Mouse (Mus musculus): ENCODE data around the gene Tubg1. TPM values are rescaled to one million over a fixed set of nuclear protein-coding genes. Genes with fewer than 3 reads are reported as not detected.
"Not testable (repeated sequence)": the region's sequence is repeated elsewhere in the genome, so short reads cannot be mapped to it uniquely, and the experiment has no call there.

Gene Tubg1
- polyA plus RNA-seq, 1 experiment from 2014 or later = 76.1 TPM

DNA sequence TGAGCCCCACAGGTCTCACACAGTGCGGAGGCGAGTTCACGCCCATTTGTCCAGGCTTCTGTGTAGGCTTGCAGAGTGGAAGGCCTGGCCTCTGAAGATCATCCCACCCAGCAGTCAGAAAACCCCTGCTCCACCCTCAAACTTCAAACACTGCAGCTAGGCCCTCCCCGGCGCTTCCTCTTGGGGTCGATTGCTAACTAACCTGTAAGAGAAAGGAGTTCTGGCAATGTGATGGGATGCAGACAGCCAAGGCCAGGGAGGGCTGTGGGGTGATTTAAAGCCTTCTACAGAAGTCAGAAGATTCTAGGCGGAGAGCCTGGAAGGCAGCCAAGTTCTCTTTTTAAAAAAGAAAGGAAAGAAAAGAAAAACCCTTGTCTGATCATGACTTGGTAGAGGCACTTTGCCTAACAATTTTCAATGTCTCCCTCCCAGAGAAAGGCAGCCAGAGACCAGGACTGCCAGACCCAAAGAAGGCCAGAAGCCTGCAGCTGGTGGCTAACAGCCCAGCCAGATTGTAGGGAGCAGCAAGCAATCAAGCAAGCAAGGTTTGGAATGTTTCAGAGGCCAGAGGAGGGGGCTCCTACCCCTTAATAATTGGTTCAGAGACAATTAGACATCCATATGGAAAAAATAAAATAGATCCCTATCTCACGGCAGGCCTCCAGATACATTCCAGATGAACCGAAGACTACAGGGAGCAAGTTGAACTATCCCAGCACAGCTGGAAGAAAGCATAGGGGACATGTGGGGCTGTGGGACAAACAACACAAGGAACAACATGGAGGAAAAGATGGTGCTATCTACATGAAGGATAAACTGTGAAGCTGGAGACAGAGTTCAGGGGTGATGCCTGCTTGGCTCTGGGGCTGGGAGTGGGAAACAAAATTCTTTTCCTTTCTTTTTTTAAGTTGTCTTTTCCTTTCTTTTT lies 29.7 kb downstream of the Tubg1 start:
- Histone ChIP-seq H3K27ac (0 out of 2 replicates have a peak overlapping the region, but pooled peaks have one; percentile 14), H3K4me3 (no peak overlapping the region), H3K9ac (no peak overlapping the region), H3K36me3 (replicated peaks) (no peaks in the 10 kb centered on the region), H3K4me1 (peaks cover 12% of the 10 kb centered on the region), H3K9me3 (no peaks in the 10 kb centered on the region), H3K27me3 (replicated peaks) (no peaks in the 10 kb centered on the region), H3K4me2 (no peak overlapping the region)
- no peak for ATAC-seq (replicated peaks)
- WGBS = 55% methylated on average over 9 of the region's 9 CpGs

DNA sequence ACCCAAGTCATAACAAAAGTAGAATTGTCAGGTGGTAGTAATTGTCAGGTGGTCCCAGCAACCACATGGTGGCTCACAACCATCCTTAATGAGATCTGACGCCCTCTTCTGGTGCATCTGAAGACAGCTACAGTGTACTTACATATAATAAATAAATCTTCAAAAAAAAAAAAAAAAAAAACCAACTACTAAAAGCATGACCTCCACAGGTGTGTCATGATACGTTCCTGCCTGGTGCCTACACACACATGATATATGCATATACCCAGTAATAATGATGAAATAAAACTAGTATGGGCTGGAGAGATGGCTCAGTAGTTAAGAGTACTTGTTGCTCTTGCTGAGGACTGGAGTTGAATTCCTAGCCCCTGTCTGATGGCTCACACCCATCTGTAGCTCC lies 31.3 kb downstream of the Tubg1 start:
- 51% methylated on average over 2 of the region's 2 CpGs for WGBS
- no peak overlapping the region for H3K27ac ChIP-seq
- ATAC-seq (replicated peaks) = no peak
- H3K27me3 ChIP-seq (replicated peaks) = no peaks in the 10 kb centered on the region
- H3K9me3 ChIP-seq = no peaks in the 10 kb centered on the region
- peaks cover 21% of the 10 kb centered on the region for H3K4me1 ChIP-seq
- no peak overlapping the region for H3K4me3 ChIP-seq
- no peaks in the 10 kb centered on the region for H3K36me3 ChIP-seq (replicated peaks)
- H3K4me2 ChIP-seq = no peak overlapping the region
- H3K9ac ChIP-seq = no peak overlapping the region

DNA sequence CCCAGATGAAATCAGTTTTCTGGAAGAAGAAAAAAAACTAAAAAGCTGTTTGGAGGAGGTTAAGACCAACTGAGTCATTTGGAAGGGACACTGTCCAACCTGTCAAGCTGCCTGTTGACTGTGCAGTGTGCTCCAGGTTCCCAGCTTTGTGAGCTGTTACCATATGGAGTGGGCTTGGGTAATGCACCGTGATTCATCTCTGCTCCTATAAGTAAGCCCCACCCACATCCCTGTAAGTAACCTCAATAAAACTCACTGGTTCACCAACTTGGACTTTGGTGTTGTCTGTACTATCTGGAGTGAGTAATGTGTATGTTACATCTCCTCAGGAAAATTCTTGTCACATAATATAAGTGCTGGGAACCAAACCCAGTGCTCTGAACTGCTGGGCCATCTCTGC lies 33.1 kb downstream of the Tubg1 start:
- H3K27ac ChIP-seq = no peak overlapping the region
- no peaks in the 10 kb centered on the region for H3K9me3 ChIP-seq
- no peaks in the 10 kb centered on the region for H3K36me3 ChIP-seq (replicated peaks)
- peaks cover 19% of the 10 kb centered on the region for H3K4me1 ChIP-seq
- 88% methylated on average over 1 of the region's 1 CpGs for WGBS
- no peak overlapping the region for H3K4me2 ChIP-seq
- no peak for ATAC-seq (replicated peaks)
- H3K27me3 ChIP-seq (replicated peaks) = no peaks in the 10 kb centered on the region
- H3K9ac ChIP-seq = no peak overlapping the region
- H3K4me3 ChIP-seq = no peak overlapping the region

DNA sequence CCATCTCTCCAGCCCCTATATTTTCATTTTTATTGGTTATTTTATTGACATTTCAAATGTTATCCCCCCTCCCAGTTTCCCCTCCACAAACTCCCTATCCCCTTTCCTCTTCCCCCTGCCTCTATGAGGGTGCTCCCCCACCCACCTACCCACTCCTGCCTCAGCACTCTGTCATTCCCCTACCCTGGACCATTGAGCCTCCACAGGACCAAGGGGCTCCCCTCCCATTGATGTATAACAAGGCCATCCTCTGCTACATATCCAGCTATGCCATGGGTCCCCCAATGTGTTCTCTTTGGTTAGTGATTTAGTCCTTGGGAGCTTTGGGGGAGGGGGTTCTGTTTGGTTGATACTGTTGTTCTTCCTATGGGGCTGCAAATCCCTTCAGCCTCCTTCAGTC lies 34.9 kb downstream of the Tubg1 start:
- Histone ChIP-seq H3K9ac (no peak overlapping the region), H3K27ac (no peak overlapping the region), H3K4me1 (peaks cover 19% of the 10 kb centered on the region), H3K4me3 (no peak overlapping the region), H3K36me3 (replicated peaks) (no peaks in the 10 kb centered on the region), H3K27me3 (replicated peaks) (0 out of 2 replicates have a peak, but pooled peaks cover 3% of the 10 kb centered on the region), H3K4me2 (no peak overlapping the region), H3K9me3 (no peaks in the 10 kb centered on the region)
- ATAC-seq (replicated peaks) = no peak

DNA sequence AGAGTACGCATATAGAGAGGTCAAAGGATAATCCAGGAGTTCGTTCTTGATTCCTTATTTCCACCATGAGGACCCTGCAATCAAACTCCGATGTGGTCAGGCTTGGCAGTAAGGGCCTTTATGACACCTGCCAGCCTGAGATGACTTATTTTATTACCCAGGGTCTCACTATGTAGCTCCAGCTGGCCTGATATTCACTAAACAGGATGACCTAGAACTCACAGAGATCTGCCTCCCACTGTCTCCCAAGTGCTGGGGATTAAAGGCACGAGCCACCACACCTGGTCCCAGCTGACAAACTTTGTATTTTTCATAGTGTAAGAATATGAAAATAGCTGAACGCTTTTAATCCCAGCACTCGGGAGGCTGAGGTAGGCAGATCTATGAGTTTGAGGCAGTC lies 35.4 kb downstream of the Tubg1 start:
- H3K36me3 ChIP-seq (replicated peaks) = no peaks in the 10 kb centered on the region
- 69% methylated on average over 6 of the region's 6 CpGs for WGBS
- H3K9ac ChIP-seq = peak overlapping the region; percentile 61
- no peak for ATAC-seq (replicated peaks)
- peaks cover 19% of the 10 kb centered on the region for H3K4me1 ChIP-seq
- peak overlapping the region; percentile 72 for H3K4me2 ChIP-seq
- H3K4me3 ChIP-seq = peak overlapping the region; percentile 42; the same call in 1 of the 2 replicates
- no peaks in the 10 kb centered on the region for H3K9me3 ChIP-seq
- H3K27ac ChIP-seq = peak overlapping the region; percentile 89
- H3K27me3 ChIP-seq (replicated peaks) = 0 out of 2 replicates have a peak, but pooled peaks cover 3% of the 10 kb centered on the region

DNA sequence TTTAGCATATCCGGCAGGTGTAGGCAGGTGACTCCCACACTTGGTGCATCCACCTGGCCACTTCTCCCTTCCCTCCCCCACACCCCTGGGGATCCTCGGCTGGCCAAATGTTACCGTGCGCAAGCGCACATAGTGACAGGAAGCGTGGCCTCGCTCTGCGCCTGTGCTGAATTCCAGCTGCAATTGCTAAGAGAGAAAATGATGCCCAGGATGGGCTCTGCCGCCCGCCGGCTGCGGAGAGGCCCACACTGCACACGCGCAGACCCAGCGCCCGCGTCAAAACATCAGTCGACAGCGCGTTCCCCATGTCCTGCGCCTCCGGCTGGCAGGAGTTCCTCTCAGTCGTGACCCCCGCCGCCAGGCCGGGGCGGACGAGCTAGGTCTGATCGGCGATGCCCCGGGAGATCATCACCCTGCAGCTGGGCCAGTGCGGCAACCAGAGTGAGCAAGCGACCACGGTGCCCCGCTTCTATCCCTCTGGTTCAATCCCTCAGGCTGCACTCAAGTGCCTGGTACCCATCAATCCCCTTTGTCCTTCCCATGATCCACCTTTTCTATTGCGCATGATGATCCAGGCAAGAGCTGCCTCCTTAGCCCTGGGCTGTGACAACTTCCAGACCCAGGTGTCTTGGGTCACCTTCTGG lies 36.1 kb downstream of the Tubg1 start, which contains the start of gene Tubg2:
Gene Tubg2 (plus strand): TSS at position 180 of the 644 bp plus-strand sequence.
- Histone ChIP-seq H3K9ac (peak within 1 kb of the TSS; percentile 61), H3K4me1 (peaks cover 19% of the 10 kb centered on the region), H3K4me2 (peak within 1 kb of the TSS; percentile 72), H3K27me3 (replicated peaks) (0 out of 2 replicates have a peak, but pooled peaks cover 3% of the 10 kb centered on the region), H3K36me3 (replicated peaks) (no peaks in the 10 kb centered on the region), H3K4me3 (peak within 1 kb of the TSS; percentile 42), H3K27ac (peak within 1 kb of the TSS; percentile 89), H3K9me3 (no peaks in the 10 kb centered on the region)
- 1% methylated on average over 36 of the region's 36 CpGs for WGBS
- ATAC-seq (replicated peaks) = peak; percentile 93

DNA sequence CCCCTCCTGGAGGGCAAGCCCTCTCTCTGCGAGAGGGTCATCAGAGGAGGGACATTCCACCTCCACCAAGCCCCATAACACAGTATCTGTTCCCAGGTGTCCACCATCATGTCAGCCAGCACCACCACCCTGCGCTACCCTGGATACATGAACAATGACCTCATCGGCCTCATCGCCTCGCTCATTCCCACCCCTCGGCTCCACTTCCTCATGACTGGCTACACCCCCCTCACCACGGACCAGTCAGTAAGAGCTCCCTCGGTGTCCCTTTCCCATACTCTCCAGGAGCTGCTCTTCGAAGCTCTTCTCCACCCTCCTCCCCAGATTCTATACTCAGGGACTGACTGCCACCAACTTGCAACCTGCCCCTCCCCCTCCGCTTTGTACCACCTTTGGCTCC lies 40.4 kb downstream of the Tubg1 start:
- H3K9me3 ChIP-seq; H3K9ac ChIP-seq; H3K4me3 ChIP-seq; ATAC-seq (replicated peaks); H3K27ac ChIP-seq; H3K4me2 ChIP-seq: not testable (repeated sequence)
- 80% methylated on average over 10 of the region's 10 CpGs for WGBS
- Histone ChIP-seq H3K4me1 (peaks cover 23% of the 10 kb centered on the region), H3K27me3 (replicated peaks) (peaks cover 34% of the 10 kb centered on the region), H3K36me3 (replicated peaks) (0 out of 2 replicates have a peak, but pooled peaks cover 12% of the 10 kb centered on the region)

DNA sequence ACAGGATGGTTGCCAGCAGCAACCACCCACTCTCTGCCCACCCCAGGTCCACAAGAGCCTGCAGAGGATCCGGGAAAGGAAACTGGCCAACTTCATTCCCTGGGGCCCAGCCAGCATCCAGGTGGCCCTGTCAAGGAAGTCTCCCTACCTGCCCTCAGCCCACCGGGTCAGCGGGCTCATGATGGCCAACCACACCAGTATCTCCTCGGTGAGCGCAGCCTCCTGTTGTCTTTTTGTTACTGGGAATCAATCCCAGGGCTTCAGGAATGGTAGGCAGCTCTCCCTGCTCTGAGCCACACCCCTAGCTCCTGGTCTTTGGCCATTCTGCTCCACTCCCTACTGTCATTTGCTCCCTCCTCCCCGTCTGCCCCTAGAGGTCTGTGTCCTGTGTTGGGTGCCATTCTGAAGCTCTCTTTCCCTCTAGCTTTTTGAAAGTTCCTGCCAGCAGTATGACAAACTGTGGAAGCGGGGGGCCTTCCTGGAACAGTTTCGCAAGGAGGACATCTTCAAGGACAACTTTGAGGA lies 41.3 kb downstream of the Tubg1 start:
- H3K27ac ChIP-seq; ATAC-seq (replicated peaks); H3K9me3 ChIP-seq; H3K4me3 ChIP-seq; H3K4me2 ChIP-seq; H3K9ac ChIP-seq: not testable (repeated sequence)
- peaks cover 43% of the 10 kb centered on the region for H3K27me3 ChIP-seq (replicated peaks)
- 72% methylated on average over 8 of the region's 8 CpGs for WGBS
- H3K4me1 ChIP-seq = peaks cover 16% of the 10 kb centered on the region
- H3K36me3 ChIP-seq (replicated peaks) = 0 out of 2 replicates have a peak, but pooled peaks cover 12% of the 10 kb centered on the region

DNA sequence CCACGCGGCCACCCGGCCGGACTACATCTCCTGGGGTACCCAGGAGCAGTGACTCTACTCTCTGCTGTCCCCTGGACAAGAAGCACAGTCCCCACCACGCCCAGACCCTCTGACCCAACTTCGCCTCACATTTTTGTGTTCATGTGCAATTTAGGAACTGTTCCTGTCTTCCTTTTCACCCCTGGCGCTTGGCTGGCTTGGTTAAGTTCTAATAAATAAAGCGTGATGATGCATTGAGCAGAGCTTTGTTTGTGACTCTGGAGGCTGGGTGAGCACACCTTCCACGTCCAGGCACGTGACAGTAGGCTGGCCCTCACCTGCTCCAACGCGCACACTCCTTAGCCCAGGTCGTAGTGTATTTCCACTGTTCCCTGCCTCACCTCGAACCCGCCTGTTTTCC lies 41.8 kb downstream of the Tubg1 start:
- Histone ChIP-seq H3K9ac (no peak overlapping the region), H3K27ac (no peak overlapping the region), H3K36me3 (replicated peaks) (0 out of 2 replicates have a peak, but pooled peaks cover 12% of the 10 kb centered on the region), H3K4me3 (no peak overlapping the region), H3K27me3 (replicated peaks) (peaks cover 48% of the 10 kb centered on the region), H3K4me2 (no peak overlapping the region), H3K4me1 (peaks cover 11% of the 10 kb centered on the region), H3K9me3 (no peaks in the 10 kb centered on the region)
- no peak for ATAC-seq (replicated peaks)
- 89% methylated on average over 15 of the region's 15 CpGs for WGBS

DNA sequence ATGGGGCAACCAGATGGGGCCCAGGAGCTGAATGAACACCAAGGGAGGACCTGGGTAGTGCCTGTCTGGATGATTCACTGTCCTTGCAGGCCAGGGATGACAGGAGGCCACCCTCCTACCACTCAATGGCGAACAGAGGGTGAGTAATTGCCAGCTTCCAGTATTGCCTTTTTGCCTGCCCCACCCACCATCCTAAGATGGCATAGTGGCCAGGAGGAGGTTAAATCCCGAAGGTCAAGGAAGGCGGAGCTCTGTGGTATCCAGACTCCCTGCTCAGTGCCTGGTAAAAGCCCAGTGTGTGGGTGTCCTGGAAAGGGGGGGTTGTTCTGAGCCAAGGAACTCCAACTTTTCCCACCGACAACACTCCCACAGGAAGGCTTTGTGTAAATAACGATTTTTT lies 42.6 kb downstream of the Tubg1 start:
- Histone ChIP-seq H3K27ac (no peak overlapping the region), H3K9ac (no peak overlapping the region), H3K4me2 (no peak overlapping the region), H3K4me3 (no peak overlapping the region), H3K9me3 (no peaks in the 10 kb centered on the region), H3K27me3 (replicated peaks) (peaks cover 55% of the 10 kb centered on the region), H3K4me1 (peaks cover 9% of the 10 kb centered on the region), H3K36me3 (replicated peaks) (peaks cover 15% of the 10 kb centered on the region; the same call in 1 of the 2 replicates)
- ATAC-seq (replicated peaks) = no peak
- WGBS = 52% methylated on average over 5 of the region's 5 CpGs

DNA sequence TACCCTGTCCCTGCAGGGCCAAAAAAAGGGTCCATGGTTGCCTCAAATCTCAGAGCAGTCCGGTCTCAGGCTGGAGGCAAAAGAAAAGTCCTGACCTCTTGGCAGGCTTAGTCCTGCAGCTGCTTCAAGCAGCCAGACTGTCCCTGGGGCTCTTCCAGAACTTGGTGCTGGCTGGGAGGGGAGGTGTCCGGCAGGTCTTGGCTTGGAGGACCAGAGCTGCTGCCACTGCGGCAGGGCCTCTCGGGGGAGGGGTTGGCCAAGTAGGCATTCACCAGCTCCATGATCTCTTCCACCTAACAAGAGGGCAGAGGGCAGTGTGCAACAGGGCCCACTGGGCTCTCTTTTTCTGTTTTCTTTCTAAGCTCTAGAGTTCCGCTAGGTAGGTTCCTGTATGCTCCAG lies 43.0 kb downstream of the Tubg1 start:
- Histone ChIP-seq H3K4me3 (no peak overlapping the region), H3K27ac (no peak overlapping the region), H3K9me3 (no peaks in the 10 kb centered on the region), H3K4me2 (no peak overlapping the region), H3K9ac (no peak overlapping the region), H3K27me3 (replicated peaks) (peaks cover 60% of the 10 kb centered on the region), H3K36me3 (replicated peaks) (peaks cover 16% of the 10 kb centered on the region; the same call in 1 of the 2 replicates), H3K4me1 (peaks cover 9% of the 10 kb centered on the region)
- WGBS = 60% methylated on average over 5 of the region's 5 CpGs
- ATAC-seq (replicated peaks) = no peak

Measured in midbrain, embryonic 15.5 days (tissue).